Mouse (Mus musculus) hindbrain, embryonic 13.5 days (tissue): ENCODE measurements around the gene Gm10961. TPM values are rescaled to one million over a fixed set of nuclear protein-coding genes. Genes with fewer than 3 reads are reported as not detected.

Experiments used
- ATAC-seq: fragments of 200-750 bp; cut with Nextera tagmentation; 2 replicates; pipeline ENCODE4 v1.8.0; 2017; ENCODE audit warnings: moderate TSS enrichment; ENCODE audit not compliant: low FRiP score
- H3K27ac ChIP-seq: fragments of 300-500 bp; sonication (generic); 2 replicates; pipeline ENCODE4 v1.5.1; 2015; ENCODE audit warnings: inconsistent platforms, mild to moderate bottlenecking, moderate library complexity
- H3K27me3 ChIP-seq: fragments of 300-500 bp; sonication (generic); 2 replicates; pipeline ENCODE4 v1.6.1; 2015; ENCODE audit warnings: mild to moderate bottlenecking, inconsistent platforms
- H3K36me3 ChIP-seq: fragments of 300-500 bp; sonication (generic); 2 replicates; pipeline ENCODE4 v1.6.1; 2015; ENCODE audit warnings: mild to moderate bottlenecking, inconsistent platforms
- H3K4me1 ChIP-seq: fragments of 300-500 bp; sonication (generic); replicated peaks from 2 replicates; pipeline ENCODE4 v1.6.1; 2015; ENCODE audit warnings: inconsistent platforms
- H3K4me2 ChIP-seq: fragments of 300-500 bp; sonication (generic); 2 replicates; pipeline ENCODE4 v1.6.1; 2015; ENCODE audit warnings: inconsistent platforms, mild to moderate bottlenecking, moderate library complexity
- H3K4me3 ChIP-seq: fragments of 300-500 bp; sonication (generic); 2 replicates; pipeline ENCODE4 v1.5.1; 2015; ENCODE audit warnings: mild to moderate bottlenecking, inconsistent platforms
- H3K9ac ChIP-seq: fragments of 300-500 bp; sonication (generic); 2 replicates; pipeline ENCODE4 v1.6.1; 2015; ENCODE audit warnings: mild to moderate bottlenecking, inconsistent platforms
- H3K9me3 ChIP-seq: fragments of 300-500 bp; sonication (generic); 2 replicates; pipeline ENCODE4 v1.6.1; 2016; ENCODE audit warnings: inconsistent platforms
- WGBS: fragments of 180-500 bp; shearing (Covaris S2); methylation state at CpG from one replicate; pipeline ENCODE4 v1.1.7; 2015; 5-methylcytosine and 5-hydroxymethylcytosine counted together
- polyA plus RNA-seq: library from polyadenylated mRNA; unstranded; fragments of >200 nt; fragmentation: Nextera tagmentation; extraction: Ambion mirVana; gene quantifications from 2 replicates; pipeline ENCODE4 v1.2.1, GENCODE M21; 2015

Gene Gm10961
- polyA plus RNA-seq, result not detected in 2 replicates

DNA sequence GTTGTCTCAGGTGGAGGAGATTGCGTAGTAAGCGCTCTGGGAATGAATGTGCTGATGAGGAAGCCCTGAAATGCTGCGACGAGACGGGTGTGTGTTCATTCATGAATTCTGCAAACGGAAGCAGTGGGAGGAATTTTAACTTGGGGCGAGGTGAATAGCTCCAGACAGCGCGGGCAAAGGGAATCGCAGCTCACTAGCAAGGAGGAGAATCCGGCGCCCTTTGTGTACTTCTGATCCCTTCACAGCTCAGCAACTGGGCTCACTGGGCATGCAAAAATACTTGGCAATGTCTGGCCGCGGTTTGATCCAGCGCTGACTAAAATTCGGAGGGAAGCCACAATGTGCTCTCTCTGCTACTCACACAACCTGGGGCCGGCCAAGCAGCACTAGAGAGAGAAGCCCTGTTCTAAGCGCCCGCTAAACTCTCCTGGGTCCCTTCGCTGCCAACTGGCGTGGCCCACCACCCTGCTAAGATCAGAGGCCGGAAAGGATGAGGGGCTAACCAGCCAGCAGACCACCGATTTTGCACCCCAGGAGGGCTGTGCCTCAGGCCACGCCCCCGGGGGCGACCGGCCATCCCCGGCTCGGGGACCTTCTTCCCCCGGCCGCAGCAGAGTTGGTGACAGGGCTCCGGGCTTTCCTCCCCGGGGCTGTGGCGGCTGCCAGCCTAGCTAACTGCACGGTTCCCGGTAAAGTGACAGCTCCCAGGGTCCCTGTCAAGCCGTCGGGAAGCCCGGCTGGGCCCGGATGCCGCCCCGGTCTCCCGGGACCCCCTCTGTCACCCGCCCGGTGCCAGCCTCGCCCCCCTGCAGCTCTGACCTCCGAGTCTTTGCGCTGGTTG is at the start of gene Gm10961:
TSS of gene Gm10961 (plus strand) at position 641 of the 841 bp plus-strand sequence.
- WGBS, result under 1% methylated on average over 48 of the region's 48 CpGs
- peaks cover 29% of the 10 kb centered on the region for H3K4me1 ChIP-seq
- H3K27ac ChIP-seq, result peak within 1 kb of the TSS; percentile 98

DNA sequence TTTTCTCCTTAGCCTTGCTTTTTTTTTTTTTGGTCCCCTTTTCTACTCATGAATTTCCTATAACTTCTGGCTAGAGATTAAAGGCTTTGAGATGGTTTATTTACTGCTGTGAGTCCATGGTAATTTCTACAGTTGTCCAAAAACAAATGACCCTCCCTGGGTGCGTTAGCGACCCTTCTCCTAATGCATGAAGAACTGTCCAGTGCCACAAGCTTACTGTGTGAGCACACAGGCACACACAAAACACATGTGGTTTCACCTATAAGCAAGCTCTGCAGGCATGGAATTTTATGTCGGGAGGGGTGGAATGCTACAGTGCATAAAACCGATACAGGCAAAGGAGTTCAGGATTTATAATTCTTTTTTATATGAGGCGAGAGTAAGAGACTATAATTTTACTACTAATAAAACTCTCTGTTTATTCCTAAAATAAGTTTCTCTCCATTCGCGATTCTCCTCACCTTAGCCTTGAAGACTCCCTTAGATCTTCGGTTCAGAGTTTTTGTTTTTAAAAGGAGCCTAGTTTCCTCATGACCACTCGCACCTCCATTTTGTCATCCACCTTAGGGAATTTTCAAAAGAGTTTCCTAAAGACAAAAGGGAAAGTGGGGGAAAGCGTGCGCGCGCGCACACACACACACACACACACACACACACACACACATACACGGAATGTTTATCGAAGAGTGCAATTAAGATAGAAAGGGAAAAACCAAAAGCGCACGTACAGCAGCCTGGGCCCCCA is 48.8 kb upstream of the Gm10961 start:
- 2% methylated on average over 18 of the region's 18 CpGs for WGBS
- no peak overlapping the region for H3K27ac ChIP-seq
- H3K9me3 ChIP-seq, result no peaks in the 10 kb centered on the region
- ATAC-seq, result no peak
- no peak overlapping the region for H3K9ac ChIP-seq
- peak overlapping the region; percentile 46 for H3K4me2 ChIP-seq
- H3K27me3 ChIP-seq, result peaks cover 100% of the 10 kb centered on the region
- H3K4me1 ChIP-seq, result peaks cover 10% of the 10 kb centered on the region
- no peaks in the 10 kb centered on the region for H3K36me3 ChIP-seq
- peak overlapping the region; percentile 27 for H3K4me3 ChIP-seq

More for the DNA sequence above, at the start of gene Gm10961:
- ATAC-seq, result peak; percentile 84
- H3K4me3 ChIP-seq, result peak within 1 kb of the TSS; percentile 96
- no peaks in the 10 kb centered on the region for H3K27me3 ChIP-seq
- H3K36me3 ChIP-seq, result peaks cover 33% of the 10 kb centered on the region
- peak within 1 kb of the TSS; percentile 97 for H3K9ac ChIP-seq
- no peaks in the 10 kb centered on the region for H3K9me3 ChIP-seq
- H3K4me2 ChIP-seq, result peak within 1 kb of the TSS; percentile 76

DNA sequence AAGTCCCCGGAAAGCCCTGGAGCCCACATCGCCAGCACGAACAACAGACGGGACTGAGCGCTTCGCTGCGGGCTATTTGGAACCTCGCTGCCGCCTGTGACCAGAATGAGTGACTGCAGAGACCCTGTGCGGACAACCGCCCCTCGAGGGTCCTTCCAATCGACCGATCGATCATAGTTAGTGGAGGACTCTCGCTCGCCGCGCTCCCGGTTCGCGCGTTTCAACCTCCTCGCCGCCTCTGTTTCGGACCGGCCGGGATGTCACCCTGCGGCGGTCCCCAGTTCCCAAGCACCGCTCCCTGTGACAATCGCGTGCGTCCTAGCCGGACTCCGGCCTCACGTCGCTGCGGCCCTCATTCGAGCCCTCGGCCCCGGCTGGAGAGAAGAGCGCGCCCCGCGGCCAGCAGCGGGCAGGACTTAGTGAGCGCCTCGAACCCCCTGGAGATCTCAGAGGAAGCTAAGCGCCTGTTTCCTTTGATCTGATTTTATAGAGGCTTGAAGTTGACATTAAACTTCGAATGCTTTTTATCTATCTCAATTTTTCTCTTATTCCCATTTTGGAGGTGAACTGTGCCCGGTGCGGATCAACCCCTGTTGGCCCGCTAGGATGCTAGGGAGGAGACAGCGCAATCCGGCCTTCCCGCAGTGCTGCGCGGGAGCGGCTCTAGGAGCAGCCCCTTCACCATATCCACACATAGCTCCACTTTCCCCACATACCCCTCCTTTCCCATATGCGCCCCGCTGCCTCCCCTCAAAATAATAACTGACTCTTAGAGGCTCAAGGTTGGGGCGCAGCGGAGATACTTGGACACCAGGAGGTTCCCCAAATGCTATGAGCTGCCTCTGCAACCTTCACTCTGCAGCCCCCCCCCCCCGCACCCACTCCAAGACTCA is 48.0 kb upstream of the Gm10961 start:
- Histone ChIP-seq H3K27me3 (peaks cover 100% of the 10 kb centered on the region), H3K4me1 (peaks cover 10% of the 10 kb centered on the region), H3K27ac (no peak overlapping the region), H3K4me3 (peak overlapping the region; percentile 27), H3K9ac (0 out of 2 replicates have a peak overlapping the region, but pooled peaks have one; percentile 43), H3K9me3 (no peaks in the 10 kb centered on the region), H3K4me2 (peak overlapping the region; percentile 46), H3K36me3 (no peaks in the 10 kb centered on the region)
- ATAC-seq, result no peak
- WGBS, result 1% methylated on average over 65 of the region's 65 CpGs

DNA sequence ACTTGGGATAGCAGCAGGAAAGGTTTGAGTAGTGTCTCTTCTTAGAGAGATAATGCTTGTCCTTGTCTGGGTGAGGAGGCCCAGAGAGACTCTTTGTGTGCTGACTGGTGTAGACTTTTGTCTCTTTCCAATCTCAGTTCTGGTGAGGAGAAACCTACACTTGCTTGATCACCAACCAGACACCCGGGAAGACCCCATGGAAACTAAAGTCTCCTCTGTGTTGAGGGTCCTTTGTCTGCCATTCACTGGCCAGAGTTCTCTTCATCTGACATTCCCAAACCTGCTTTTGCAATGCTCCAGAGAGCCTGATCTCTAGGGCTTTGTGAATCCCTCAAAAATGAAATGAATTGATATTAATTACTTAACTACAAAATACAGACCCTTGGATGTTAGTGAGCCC is 47.2 kb upstream of the Gm10961 start:
- no peaks in the 10 kb centered on the region for H3K36me3 ChIP-seq
- peaks cover 100% of the 10 kb centered on the region for H3K27me3 ChIP-seq
- no peak overlapping the region for H3K4me3 ChIP-seq
- peaks cover 10% of the 10 kb centered on the region for H3K4me1 ChIP-seq
- no peak overlapping the region for H3K4me2 ChIP-seq
- H3K27ac ChIP-seq, result no peak overlapping the region
- H3K9ac ChIP-seq, result no peak overlapping the region
- WGBS, result 9% methylated on average over 1 of the region's 1 CpGs
- H3K9me3 ChIP-seq, result no peaks in the 10 kb centered on the region
- ATAC-seq, result no peak

DNA sequence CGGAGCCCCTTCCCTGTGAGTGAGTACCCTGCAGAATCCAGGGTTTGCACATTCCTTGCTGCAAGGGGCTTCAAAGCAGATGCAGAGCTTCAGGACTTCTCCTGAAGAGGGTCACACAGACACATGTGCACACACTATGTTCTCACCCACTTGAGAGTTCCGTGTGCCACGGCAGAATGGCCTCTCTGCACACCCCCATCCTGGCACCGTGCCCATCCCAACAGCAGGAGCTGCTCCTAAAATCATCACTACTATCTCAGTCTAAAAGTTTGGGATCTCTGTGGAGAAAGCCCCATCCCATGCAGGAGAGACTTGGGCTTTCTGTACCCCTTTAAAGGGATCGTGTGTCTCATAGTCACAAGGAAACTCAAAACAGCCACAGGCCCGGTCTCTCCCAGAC is 44.6 kb upstream of the Gm10961 start:
- Histone ChIP-seq H3K4me3 (no peak overlapping the region), H3K27me3 (peaks cover 98% of the 10 kb centered on the region), H3K9ac (no peak overlapping the region), H3K4me2 (no peak overlapping the region), H3K4me1 (peaks cover 10% of the 10 kb centered on the region), H3K9me3 (no peaks in the 10 kb centered on the region), H3K36me3 (no peaks in the 10 kb centered on the region), H3K27ac (no peak overlapping the region)
- no peak for ATAC-seq
- 77% methylated on average over 6 of the region's 6 CpGs for WGBS

DNA sequence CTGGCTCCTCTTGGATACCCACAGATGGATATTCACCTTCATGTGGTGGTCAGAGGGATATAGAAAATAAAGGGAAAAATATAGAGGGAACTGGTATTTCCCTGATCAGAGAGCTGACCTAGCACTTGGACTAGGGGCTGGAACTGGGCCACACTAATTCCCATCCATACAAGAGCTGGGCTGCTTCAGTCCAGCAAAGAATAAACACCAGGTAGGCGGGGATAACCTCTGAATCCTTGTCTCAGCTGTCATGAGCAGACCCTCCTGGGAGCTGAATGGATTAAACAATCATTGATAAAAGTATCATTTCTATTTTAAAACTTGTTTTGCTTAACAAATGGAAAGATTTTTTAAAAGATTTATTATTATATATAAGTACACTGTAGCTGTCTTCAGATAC is 39.5 kb upstream of the Gm10961 start:
- Histone ChIP-seq H3K9ac (no peak overlapping the region), H3K4me3 (no peak overlapping the region), H3K9me3 (no peaks in the 10 kb centered on the region), H3K4me1 (peaks cover 15% of the 10 kb centered on the region), H3K27ac (no peak overlapping the region), H3K4me2 (no peak overlapping the region), H3K36me3 (no peaks in the 10 kb centered on the region), H3K27me3 (peaks cover 97% of the 10 kb centered on the region)
- ATAC-seq, result no peak
- WGBS, result 69% methylated on average over 1 of the region's 1 CpGs

DNA sequence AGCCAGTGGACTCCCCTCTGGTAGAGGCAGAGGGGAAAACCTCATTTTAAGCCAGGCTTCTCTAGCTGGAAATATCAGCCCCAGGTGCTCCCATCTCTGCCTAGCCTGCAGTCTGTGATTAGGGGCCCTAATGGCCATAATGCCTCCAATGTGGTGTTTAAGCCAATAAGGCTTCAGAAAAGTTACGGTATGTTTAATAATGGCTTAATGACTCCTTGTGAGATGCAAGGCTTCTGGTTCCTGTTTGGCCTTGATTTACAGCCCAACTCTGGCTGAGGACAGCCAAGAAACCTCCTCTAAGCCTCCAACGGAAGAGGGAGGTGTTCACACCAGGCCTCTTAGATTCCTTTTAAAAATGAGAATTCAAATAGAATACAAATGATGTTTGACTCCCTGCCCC is 37.5 kb upstream of the Gm10961 start:
- peaks cover 94% of the 10 kb centered on the region for H3K27me3 ChIP-seq

DNA sequence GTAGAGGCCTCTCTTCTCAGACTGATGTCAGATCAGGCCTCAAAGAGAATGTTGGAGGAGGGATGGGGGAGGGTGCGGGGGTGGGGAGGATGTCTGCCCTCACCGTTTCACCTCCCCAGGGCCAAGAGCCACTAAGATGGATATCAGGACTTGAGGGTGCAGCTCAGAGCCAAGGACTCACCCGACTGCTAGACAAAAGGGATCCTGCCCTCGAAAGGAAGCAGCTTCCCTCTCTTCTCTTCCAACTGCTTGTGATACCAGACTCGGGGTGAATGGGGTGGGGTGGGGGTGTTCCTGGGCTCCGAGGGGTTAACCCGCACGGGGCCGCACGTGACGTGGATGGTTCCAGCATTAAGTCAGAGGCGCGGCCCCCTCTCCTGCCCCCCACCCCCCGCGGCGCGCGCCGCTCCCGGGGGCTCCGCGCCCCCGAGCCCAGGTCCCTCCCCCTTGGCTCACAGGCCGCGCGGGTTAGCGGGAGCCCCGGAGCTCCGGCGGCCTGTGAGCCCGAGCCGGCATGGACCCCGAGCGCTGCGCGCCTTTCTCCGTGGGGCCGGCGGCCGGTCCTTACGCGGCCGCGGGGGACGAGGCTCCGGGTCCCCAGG is 36.4 kb upstream of the Gm10961 start, which contains the start of gene Alx3:
TSS of gene Alx3 (plus strand) at position 370 of the 602 bp plus-strand sequence.
- Histone ChIP-seq H3K4me2 (peak within 1 kb of the TSS; percentile 52), H3K27me3 (peaks cover 94% of the 10 kb centered on the region), H3K9me3 (no peaks in the 10 kb centered on the region), H3K4me3 (peak within 1 kb of the TSS; percentile 33), H3K4me1 (peaks cover 15% of the 10 kb centered on the region), H3K9ac (peak within 1 kb of the TSS; percentile 59), H3K27ac (no peak within 1 kb of the TSS), H3K36me3 (no peaks in the 10 kb centered on the region)
- ATAC-seq, result peak; percentile 30; the same call in 1 of the 2 replicates
- WGBS, result under 1% methylated on average over 37 of the region's 46 CpGs

More for the DNA sequence above, 37.5 kb upstream of the Gm10961 start:
- Histone ChIP-seq H3K4me2 (no peak overlapping the region), H3K27ac (no peak overlapping the region), H3K4me1 (peaks cover 15% of the 10 kb centered on the region), H3K9ac (no peak overlapping the region), H3K36me3 (no peaks in the 10 kb centered on the region), H3K9me3 (no peaks in the 10 kb centered on the region), H3K4me3 (no peak overlapping the region)
- 48% methylated on average over 2 of the region's 2 CpGs for whole genome bisulfite sequencing
- no peak for ATAC-seq

DNA sequence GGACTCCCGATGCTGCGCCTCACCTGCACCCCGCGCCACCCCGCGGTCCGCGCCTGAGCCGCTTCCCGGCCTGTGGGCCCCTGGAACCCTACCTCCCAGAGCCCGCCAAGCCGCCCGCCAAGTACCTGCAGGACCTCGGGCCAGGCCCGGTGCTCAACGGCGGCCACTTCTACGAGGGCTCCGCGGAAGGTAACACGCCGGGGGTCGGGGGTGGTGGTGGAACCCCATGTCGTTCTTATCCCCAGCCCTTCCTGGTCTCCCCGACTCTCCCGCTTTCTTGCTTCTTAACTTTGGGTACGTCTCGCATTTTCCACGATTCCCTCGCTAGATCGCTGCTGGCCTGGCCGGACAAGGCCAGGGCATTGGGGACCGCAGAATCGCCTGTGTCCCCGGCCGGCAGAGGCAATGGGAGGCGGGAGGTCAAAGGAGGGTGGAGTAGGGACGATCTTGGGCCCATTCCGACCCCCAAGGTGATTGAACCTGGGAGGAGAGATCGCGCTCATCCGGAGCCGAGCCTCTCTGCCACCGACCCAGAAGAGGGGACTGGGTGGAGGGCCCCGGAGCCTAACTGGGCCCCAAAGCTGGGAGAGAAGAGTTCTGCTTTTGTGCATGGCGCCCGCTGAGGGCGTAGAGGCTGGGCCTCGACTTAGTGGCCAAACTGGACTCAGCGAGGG is 35.7 kb upstream of the Gm10961 start:
- ATAC-seq, result no peak
- H3K4me3 ChIP-seq, result peak overlapping the region; percentile 33
- H3K27me3 ChIP-seq, result peaks cover 94% of the 10 kb centered on the region
- H3K4me2 ChIP-seq, result peak overlapping the region; percentile 52
- peaks cover 15% of the 10 kb centered on the region for H3K4me1 ChIP-seq
- no peaks in the 10 kb centered on the region for H3K9me3 ChIP-seq
- no peaks in the 10 kb centered on the region for H3K36me3 ChIP-seq
- H3K9ac ChIP-seq, result peak overlapping the region; percentile 59
- H3K27ac ChIP-seq, result no peak overlapping the region
- 1% methylated on average over 47 of the region's 50 CpGs for WGBS

DNA sequence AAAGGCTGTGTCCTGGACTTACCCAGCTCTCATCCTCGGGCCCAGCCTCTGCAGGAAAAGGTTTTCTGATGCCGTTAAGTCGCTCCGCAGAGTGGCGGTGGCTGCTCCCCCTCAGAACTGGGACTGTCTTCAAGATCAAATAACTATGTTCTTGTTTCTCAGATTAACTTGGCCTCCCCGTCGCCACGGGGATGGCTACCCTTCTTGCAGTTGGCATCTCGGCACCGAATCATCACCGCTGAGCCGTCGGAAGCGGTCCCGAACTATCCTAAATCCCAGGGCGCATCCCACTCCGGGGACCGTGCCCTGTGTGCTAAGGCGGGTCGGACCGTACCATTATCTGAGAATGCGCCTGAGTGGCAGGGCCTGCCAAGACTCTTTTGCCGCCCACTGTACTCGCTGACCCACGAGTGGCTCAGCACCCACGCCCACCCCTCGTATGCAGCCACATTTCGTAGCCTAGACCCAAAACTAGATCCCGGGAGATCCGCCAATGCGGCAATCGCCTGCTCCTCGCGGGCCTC is 35.1 kb upstream of the Gm10961 start:
- Histone ChIP-seq H3K27ac (no peak overlapping the region), H3K4me3 (peak overlapping the region; percentile 11; the same call in 1 of the 2 replicates), H3K4me1 (peaks cover 15% of the 10 kb centered on the region), H3K36me3 (no peaks in the 10 kb centered on the region), H3K4me2 (no peak overlapping the region), H3K27me3 (peaks cover 95% of the 10 kb centered on the region), H3K9ac (no peak overlapping the region), H3K9me3 (no peaks in the 10 kb centered on the region)
- ATAC-seq, result no peak
- WGBS, result under 1% methylated on average over 34 of the region's 34 CpGs

DNA sequence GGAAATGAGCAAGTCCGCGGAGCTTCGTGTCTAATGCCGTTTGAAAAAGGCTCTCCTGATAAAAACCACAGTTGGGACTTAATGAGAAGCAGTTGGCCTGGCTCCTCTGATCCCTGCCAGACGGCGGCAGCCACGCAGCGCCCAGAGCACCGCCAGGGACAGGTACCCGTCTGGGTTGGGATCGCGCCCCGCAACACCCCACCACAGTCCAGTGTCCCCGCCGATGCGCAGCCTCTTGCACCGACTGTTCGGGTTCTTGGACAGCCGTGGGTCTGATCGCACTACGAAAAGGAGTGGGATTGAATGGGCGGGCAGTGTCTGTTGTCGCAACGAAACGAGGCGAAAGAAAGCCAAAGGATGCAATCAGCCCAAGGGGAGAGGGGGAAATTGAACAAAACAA is 34.6 kb upstream of the Gm10961 start:
- ATAC-seq, result no peak
- Histone ChIP-seq H3K4me1 (peaks cover 15% of the 10 kb centered on the region), H3K4me2 (no peak overlapping the region), H3K27me3 (peaks cover 95% of the 10 kb centered on the region), H3K36me3 (no peaks in the 10 kb centered on the region), H3K4me3 (peak overlapping the region; percentile 11; the same call in 1 of the 2 replicates), H3K27ac (no peak overlapping the region), H3K9ac (no peak overlapping the region), H3K9me3 (no peaks in the 10 kb centered on the region)
- under 1% methylated on average over 26 of the region's 26 CpGs for WGBS
